Mouse (Mus musculus): ENCODE measurements around the gene Ism1. TPM values are rescaled to one million over a fixed set of nuclear protein-coding genes. Genes with fewer than 3 reads are reported as not detected.

The Ism1 gene
- total and polyA plus RNA-seq, 3 experiments, result not detected

GRCm38 (mm10) chr2:139693521-139693920, 15.5 kb downstream of the Ism1 start:
- in situ Hi-C loops (cut with MboI; ENCODE audit: low pct_ligation_motif_present, low pct_unique_long_range_greater_than_20kb, low sequenced_read_pairs), result no loop called here

GRCm38 (mm10) chr2:139694638-139695037, 16.7 kb downstream of the Ism1 start:
- in situ Hi-C loops (cut with MboI; ENCODE audit: low pct_ligation_motif_present, low pct_unique_long_range_greater_than_20kb, low sequenced_read_pairs) (no loop called here), dilution Hi-C loops (cut with MboI; ENCODE audit: extremely low pct_ligation_motif_present, extremely low pct_unique_long_range_greater_than_20kb, low sequenced_read_pairs) (no loop called here)
- Histone ChIP-seq H3K9me3 (replicated peaks; ENCODE audit: low read length) (peaks cover 5% of the 10 kb centered on the region), H3K27ac (ENCODE audit: insufficient read depth, low read depth) (no peak overlapping the region), H3K79me2 (replicated peaks; ENCODE audit: control insufficient read depth, extremely low read depth, insufficient read depth, poor library complexity, severe bottlenecking) (no peaks in the 10 kb centered on the region), H3K36me3 (replicated peaks in 1 of 2; ENCODE audit: control insufficient read depth in 1 of 2, insufficient read depth in 1 of 2, low read length in 1 of 2) (no peaks in the 10 kb centered on the region), H3K4me1 (ENCODE audit: control insufficient read depth in 1 of 2, insufficient read depth in 2 of 2) (no peaks in the 10 kb centered on the region), H3K4me3 (replicated peaks in 1 of 3; ENCODE audit: low read depth in 2 of 3, low read length in 2 of 3, poor library complexity in 1 of 3) (no peak overlapping the region), H3K4me2 (ENCODE audit: insufficient read depth, low read depth, poor library complexity, severe bottlenecking) (no peak overlapping the region), H3K27me3 (replicated peaks) (peaks cover 5% of the 10 kb centered on the region), H3K9ac (ENCODE audit: insufficient read depth, low read depth) (no peak overlapping the region)
- TF ChIP-seq NELFE (IDR thresholded peaks at IDR 0.05; ENCODE audit: low read depth, low read length) (no peak), ELF1 (IDR thresholded peaks at IDR 0.05; ENCODE audit: low read depth, low read length) (no peak), HCFC1 (IDR thresholded peaks at IDR 0.05; ENCODE audit: low read depth, low read length) (no peak), SMC3 (IDR thresholded peaks at IDR 0.05; ENCODE audit: low read depth, low read length) (no peak), EP300 (IDR thresholded peaks at IDR 0.05; ENCODE audit: low read length) (no peak), CHD1 (IDR thresholded peaks at IDR 0.05; ENCODE audit: low read depth, low read length) (no peak), USF1 (IDR thresholded peaks at IDR 0.05; ENCODE audit: low read depth, low read length) (no peak), PAX5 (IDR thresholded peaks at IDR 0.05; ENCODE audit: low read length) (no peak), UBTF (IDR thresholded peaks at IDR 0.05; ENCODE audit: low read depth, low read length) (no peak), ZMIZ1 (IDR thresholded peaks at IDR 0.05; ENCODE audit: low read depth, low read length) (no peak), JUND (conservative IDR thresholded peaks at IDR 0.05; ENCODE audit: low read depth, low read length) (no peak), MYC (IDR thresholded peaks at IDR 0.05; ENCODE audit: low read depth, low read length) (no peak), POLR2AphosphoS2 (IDR thresholded peaks at IDR 0.05; ENCODE audit: low read depth, low read length) (no peak), CHD2 (IDR thresholded peaks at IDR 0.05; ENCODE audit: low read length) (no peak), BHLHE40 (IDR thresholded peaks at IDR 0.05; ENCODE audit: low read depth, low read length) (no peak), POLR2A (IDR thresholded peaks at IDR 0.05; ENCODE audit: low read depth, low read length) (no peak), ZNF384 (IDR thresholded peaks at IDR 0.05; ENCODE audit: low read depth, low read length) (no peak), MXI1 (IDR thresholded peaks at IDR 0.05; ENCODE audit: low read depth, low read length) (no peak)
- DNase-seq (ENCODE audit: extremely low read depth), result no peak

More at GRCm38 (mm10) chr2:139693521-139693920, 15.5 kb downstream of the Ism1 start:
- H3K36me3 ChIP-seq (replicated peaks in 1 of 2; ENCODE audit: control insufficient read depth in 1 of 2, insufficient read depth in 1 of 2, low read length in 1 of 2), result no peaks in the 10 kb centered on the region
- dilution Hi-C loops (cut with MboI; ENCODE audit: extremely low pct_ligation_motif_present, extremely low pct_unique_long_range_greater_than_20kb, low sequenced_read_pairs), result no loop called here
- H3K9ac ChIP-seq (ENCODE audit: insufficient read depth, low read depth), result no peak overlapping the region
- no peak for DNase-seq (ENCODE audit: extremely low read depth)
- peaks cover 5% of the 10 kb centered on the region for H3K9me3 ChIP-seq (replicated peaks; ENCODE audit: low read length)
- no peaks in the 10 kb centered on the region for H3K79me2 ChIP-seq (replicated peaks; ENCODE audit: control insufficient read depth, extremely low read depth, insufficient read depth, poor library complexity, severe bottlenecking)
- H3K4me3 ChIP-seq (replicated peaks in 1 of 3; ENCODE audit: low read depth in 2 of 3, low read length in 2 of 3, poor library complexity in 1 of 3), result no peak overlapping the region
- H3K27me3 ChIP-seq (replicated peaks), result peaks cover 5% of the 10 kb centered on the region
- H3K4me2 ChIP-seq (ENCODE audit: insufficient read depth, low read depth, poor library complexity, severe bottlenecking), result no peak overlapping the region
- H3K27ac ChIP-seq (ENCODE audit: insufficient read depth, low read depth), result no peak overlapping the region
- no peaks in the 10 kb centered on the region for H3K4me1 ChIP-seq (ENCODE audit: control insufficient read depth in 1 of 2, insufficient read depth in 2 of 2)
- TF ChIP-seq SIN3A (IDR thresholded peaks at IDR 0.05; ENCODE audit: low read length), result no peak
- TF ChIP-seq JUN (IDR thresholded peaks at IDR 0.05; ENCODE audit: insufficient read depth, low read depth, low read length), result no peak
- TF ChIP-seq KAT2A (IDR thresholded peaks at IDR 0.05; ENCODE audit: insufficient replicate concordance, low read length), result no peak
- no peak for TF ChIP-seq POLR2AphosphoS2 (IDR thresholded peaks at IDR 0.05; ENCODE audit: low read depth, low read length)
- TF ChIP-seq MAX (IDR thresholded peaks at IDR 0.05; ENCODE audit: low read length), result no peak
- no peak for TF ChIP-seq CHD2 (IDR thresholded peaks at IDR 0.05; ENCODE audit: low read length)
- no peak for TF ChIP-seq TCF12 (IDR thresholded peaks at IDR 0.05; ENCODE audit: low read depth, low read length)
- no peak for TF ChIP-seq ZC3H11A (IDR thresholded peaks at IDR 0.05; ENCODE audit: low read depth, low read length)
- no peak for TF ChIP-seq NELFE (IDR thresholded peaks at IDR 0.05; ENCODE audit: low read depth, low read length)
- no peak for TF ChIP-seq HCFC1 (IDR thresholded peaks at IDR 0.05; ENCODE audit: low read depth, low read length)
- no peak for TF ChIP-seq PAX5 (IDR thresholded peaks at IDR 0.05; ENCODE audit: low read length)
- no peak for TF ChIP-seq USF2 (conservative IDR thresholded peaks at IDR 0.05; ENCODE audit: low read depth, low read length)

Measured in CH12.LX (cell line).